Mouse (Mus musculus) ES-Bruce4 (cell line): ENCODE data around the gene Ms4a7. TPM values are rescaled to one million over a fixed set of nuclear protein-coding genes. Genes with fewer than 3 reads are reported as not detected.
"Not testable (repeated sequence)": the region's sequence is repeated elsewhere in the genome, so short reads cannot be mapped to it uniquely, and the experiment has no call there.

Experiments used
- H3K27ac ChIP-seq: 2 replicates; pipeline ENCODE4 v1.5.1; 2012; ENCODE audit warnings: low read length, inconsistent platforms; ENCODE audit not compliant: insufficient read depth
- H3K27me3 ChIP-seq: 2 replicates; pipeline ENCODE4 v1.6.1; 2012; ENCODE audit warnings: mild to moderate bottlenecking, low read length, inconsistent platforms; ENCODE audit not compliant: control insufficient read depth, poor library complexity, insufficient read depth, severe bottlenecking
- H3K36me3 ChIP-seq: 2 replicates; pipeline ENCODE4 v1.6.1; 2012; ENCODE audit warnings: inconsistent platforms, mild to moderate bottlenecking, low read length, moderate library complexity; ENCODE audit not compliant: control insufficient read depth, poor library complexity, insufficient read depth, severe bottlenecking
- H3K4me1 ChIP-seq: one replicate; pipeline ENCODE4 v1.8.1; 2011; ENCODE audit warnings: low read length; ENCODE audit not compliant: control insufficient read depth, insufficient read depth
- H3K4me3 ChIP-seq: 2 replicates; pipeline ENCODE4 v1.5.1; 2011; ENCODE audit warnings: low read depth, mild to moderate bottlenecking, low read length
- H3K9ac ChIP-seq: 2 replicates; pipeline ENCODE4 v1.6.1; 2012; ENCODE audit warnings: low read depth, mild to moderate bottlenecking, inconsistent platforms; ENCODE audit not compliant: poor library complexity, severe bottlenecking
- H3K9me3 ChIP-seq: replicated peaks from 2 replicates; pipeline ENCODE4 v1.6.1; 2012; ENCODE audit warnings: mild to moderate bottlenecking, low read length, inconsistent platforms; ENCODE audit not compliant: control insufficient read depth, poor library complexity, insufficient read depth, severe bottlenecking
- CTCF ChIP-seq: IDR thresholded peaks from one replicate; pipeline ENCODE4 v1.8.1; 2011; ENCODE audit warnings: low read depth, low read length
- EP300 ChIP-seq: IDR thresholded peaks from 2 replicates; pipeline ENCODE4 v1.6.1; 2011; ENCODE audit warnings: low read depth, low read length; ENCODE audit not compliant: insufficient read depth
- POLR2A ChIP-seq: IDR thresholded peaks from one replicate; pipeline ENCODE4 v1.8.1; 2011; ENCODE audit warnings: low read length; ENCODE audit not compliant: insufficient read depth
- polyA plus RNA-seq: library from polyadenylated mRNA; stranded (reverse); fragments of >200 nt; gene quantifications from 2 replicates; pipeline ENCODE4 v1.2.4, GENCODE M21; 2011; ENCODE audit warnings: low read depth; ENCODE audit not compliant: missing spikeins, insufficient read depth, insufficient read length

The Ms4a7 gene
- polyA plus RNA-seq, 1 experiment, result not detected

DNA sequence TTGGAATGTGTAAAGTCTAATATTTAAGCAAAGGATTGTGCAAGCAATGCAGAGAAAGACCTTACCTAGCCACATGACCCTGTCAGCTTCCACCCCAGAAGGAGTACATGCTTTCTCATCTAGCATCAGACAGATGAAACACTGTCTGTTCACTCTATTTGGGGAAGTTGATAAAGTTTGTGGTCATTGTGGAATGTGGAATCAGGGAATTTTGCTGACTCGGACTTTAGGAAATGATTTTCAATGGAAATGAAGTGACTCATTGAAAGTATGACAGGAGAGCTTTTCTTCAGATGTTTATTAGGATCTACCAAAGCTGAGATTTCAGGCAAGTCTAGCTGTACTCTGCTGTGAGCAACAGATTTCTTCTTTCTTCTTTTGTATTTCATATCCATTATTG is 14.8 kb downstream of the Ms4a7 start:
- H3K27me3 ChIP-seq, result no peaks in the 10 kb centered on the region
- TF ChIP-seq CTCF (no peak), EP300 (no peak), POLR2A (no peak)

DNA sequence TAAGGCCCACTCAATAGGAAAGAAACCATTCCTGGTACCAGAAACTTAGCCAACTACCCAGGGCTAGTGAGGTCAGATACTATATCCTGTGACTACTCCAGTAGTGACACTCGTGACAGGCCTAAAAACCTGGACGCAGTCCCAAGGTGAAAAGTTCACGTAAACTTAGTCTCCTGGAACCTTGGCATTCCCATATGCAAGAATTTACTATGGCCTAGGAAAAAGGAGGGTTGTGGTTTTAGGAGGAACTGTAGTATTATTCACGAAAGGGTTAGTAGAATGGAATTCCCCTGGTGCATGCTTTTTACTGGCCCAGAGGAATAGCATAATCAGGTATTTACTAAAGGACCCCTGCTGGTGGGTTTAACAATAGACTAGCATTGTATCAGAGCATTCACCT is 19.2 kb downstream of the Ms4a7 start:
- no peak overlapping the region for H3K4me3 ChIP-seq
- no peaks in the 10 kb centered on the region for H3K27me3 ChIP-seq
- H3K9ac ChIP-seq, result no peak overlapping the region
- H3K9me3 ChIP-seq, result peaks cover 6% of the 10 kb centered on the region; the same call in 1 of the 2 replicates
- no peaks in the 10 kb centered on the region for H3K36me3 ChIP-seq
- TF ChIP-seq EP300, result no peak
- no peak for TF ChIP-seq CTCF
- no peak for TF ChIP-seq POLR2A
- no peaks in the 10 kb centered on the region for H3K4me1 ChIP-seq
- no peak overlapping the region; the same call in 1 of the 2 replicates for H3K27ac ChIP-seq

More for the DNA sequence above, 14.8 kb downstream of the Ms4a7 start:
- Histone ChIP-seq H3K27ac (no peak overlapping the region), H3K4me3 (no peak overlapping the region), H3K9ac (no peak overlapping the region), H3K9me3 (peaks cover 6% of the 10 kb centered on the region; the same call in 1 of the 2 replicates), H3K36me3 (no peaks in the 10 kb centered on the region), H3K4me1 (no peaks in the 10 kb centered on the region)

DNA sequence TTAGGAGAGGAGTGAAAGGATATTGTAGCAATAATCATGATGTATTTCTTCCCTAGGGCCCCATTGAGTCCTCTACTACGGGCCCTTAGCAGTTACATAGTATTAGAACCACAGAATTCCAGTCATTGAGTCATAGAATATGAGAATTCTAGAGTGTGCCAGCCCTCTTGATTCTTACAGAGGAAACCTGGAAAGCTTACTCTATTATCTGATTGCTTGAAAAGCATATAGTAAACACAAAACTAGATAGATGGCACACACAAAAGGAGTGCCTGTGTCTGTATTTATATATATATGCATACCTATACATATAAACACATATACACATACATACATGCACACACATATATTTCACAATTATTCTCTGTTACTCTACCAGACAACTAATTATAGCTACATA is 21.6 kb downstream of the Ms4a7 start, which contains the start of gene Ms4a14:
Gene Ms4a14, minus strand, starts transcription at position 101 of the 400 bp plus-strand sequence.
- TF ChIP-seq CTCF (no peak), POLR2A (no peak), EP300 (no peak)

GRCm38 (mm10) chr19:11308888-11309287 is 27.1 kb downstream of the Ms4a7 start:
- H3K4me1 ChIP-seq, result no peaks in the 10 kb centered on the region
- H3K4me3 ChIP-seq, result no peak overlapping the region
- no peak overlapping the region for H3K27ac ChIP-seq
- H3K36me3 ChIP-seq, result no peaks in the 10 kb centered on the region
- H3K9ac ChIP-seq, result no peak overlapping the region
- TF ChIP-seq POLR2A, result no peak
- TF ChIP-seq CTCF, result no peak
- TF ChIP-seq EP300, result no peak
- H3K9me3 ChIP-seq, result no peaks in the 10 kb centered on the region
- H3K27me3 ChIP-seq, result no peaks in the 10 kb centered on the region

More for the DNA sequence above, 21.6 kb downstream of the Ms4a7 start, which contains the start of gene Ms4a14:
- H3K27ac ChIP-seq, result no peak within 1 kb of the TSS
- no peak within 1 kb of the TSS for H3K9ac ChIP-seq
- H3K27me3 ChIP-seq, result no peaks in the 10 kb centered on the region
- no peak within 1 kb of the TSS for H3K4me3 ChIP-seq
- H3K36me3 ChIP-seq, result no peaks in the 10 kb centered on the region
- no peaks in the 10 kb centered on the region for H3K4me1 ChIP-seq
- H3K9me3 ChIP-seq, result peaks cover 6% of the 10 kb centered on the region; the same call in 1 of the 2 replicates

GRCm38 (mm10) chr19:11299529-11299928 is 36.4 kb downstream of the Ms4a7 start:
- not testable (repeated sequence) for H3K4me1 ChIP-seq, H3K36me3 ChIP-seq, H3K27me3 ChIP-seq, H3K4me3 ChIP-seq, H3K9ac ChIP-seq
- TF ChIP-seq EP300, result peak; percentile 97
- Histone ChIP-seq H3K27ac (peak overlapping the region; percentile 99), H3K9me3 (peaks cover 19% of the 10 kb centered on the region)

GRCm38 (mm10) chr19:11298939-11299338 is 37.0 kb downstream of the Ms4a7 start:
- no peaks in the 10 kb centered on the region for H3K36me3 ChIP-seq
- H3K4me1 ChIP-seq, result no peaks in the 10 kb centered on the region
- H3K27ac ChIP-seq, result peak overlapping the region; percentile 99
- no peak for TF ChIP-seq CTCF
- no peak for TF ChIP-seq POLR2A
- TF ChIP-seq EP300, result peak; percentile 98
- no peak overlapping the region for H3K9ac ChIP-seq
- no peak overlapping the region for H3K4me3 ChIP-seq
- no peaks in the 10 kb centered on the region for H3K27me3 ChIP-seq
- H3K9me3 ChIP-seq, result peaks cover 19% of the 10 kb centered on the region

GRCm38 (mm10) chr19:11293616-11294015 is 42.3 kb downstream of the Ms4a7 start:
- H3K4me3 ChIP-seq, H3K36me3 ChIP-seq: not testable (repeated sequence)

More at GRCm38 (mm10) chr19:11293616-11294015, 42.3 kb downstream of the Ms4a7 start:
- not testable (repeated sequence) for H3K4me1 ChIP-seq, H3K27me3 ChIP-seq, H3K9me3 ChIP-seq
- peak overlapping the region; percentile 90 for H3K9ac ChIP-seq
- peak overlapping the region; percentile 86 for H3K27ac ChIP-seq
